Mouse (Mus musculus) CD4-positive naive resting alpha-beta T cell, adult 57 days (primary cell): Measurements from ENCODE around the gene Dnaaf3. TPM values are rescaled to one million over a fixed set of nuclear protein-coding genes. Genes with fewer than 3 reads are reported as not detected.

Experiments
- total RNA-seq: library from RNA; stranded (reverse); gene quantifications from one replicate; pipeline ENCODE4 v1.2.4, GENCODE M21; 2023

The Dnaaf3 gene
- total RNA-seq = not detected

DNA sequence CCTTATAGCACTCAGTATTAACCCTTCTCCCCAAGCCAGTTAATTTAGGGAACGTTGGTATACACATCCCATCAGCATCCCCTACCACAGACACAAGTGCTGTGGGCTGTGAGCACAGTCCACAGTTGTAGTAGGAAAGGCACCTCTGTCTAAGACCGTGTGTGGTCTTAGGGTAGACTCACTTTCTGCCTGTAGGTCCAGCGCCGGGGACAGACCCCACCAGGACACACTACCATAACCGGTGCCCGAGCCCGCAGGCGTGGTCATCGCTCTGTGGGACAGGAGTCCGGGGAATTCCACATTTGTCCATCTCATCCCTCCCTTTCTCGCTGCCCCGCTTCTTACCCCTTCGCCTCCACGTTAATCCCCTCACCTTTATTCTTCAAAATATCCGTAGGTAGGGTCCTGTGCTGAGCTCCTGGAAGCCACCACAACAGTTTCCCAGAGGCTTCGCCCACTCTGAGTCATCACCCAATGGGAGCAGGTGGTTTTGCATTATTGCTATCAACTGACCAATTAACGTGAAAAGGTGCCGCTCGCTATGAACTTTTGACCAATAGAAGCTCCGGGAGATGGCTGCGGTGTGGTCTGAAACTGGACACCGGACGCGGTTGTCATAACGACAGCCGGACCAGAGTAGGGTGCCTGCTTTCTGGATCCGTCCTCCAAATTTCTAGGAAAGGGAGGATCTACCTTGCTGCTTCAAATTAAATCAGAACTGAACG is at the start of gene Dnaaf3:
Gene Dnaaf3 (minus strand): TSS at position 449 of the 725 bp plus-strand sequence.

DNA sequence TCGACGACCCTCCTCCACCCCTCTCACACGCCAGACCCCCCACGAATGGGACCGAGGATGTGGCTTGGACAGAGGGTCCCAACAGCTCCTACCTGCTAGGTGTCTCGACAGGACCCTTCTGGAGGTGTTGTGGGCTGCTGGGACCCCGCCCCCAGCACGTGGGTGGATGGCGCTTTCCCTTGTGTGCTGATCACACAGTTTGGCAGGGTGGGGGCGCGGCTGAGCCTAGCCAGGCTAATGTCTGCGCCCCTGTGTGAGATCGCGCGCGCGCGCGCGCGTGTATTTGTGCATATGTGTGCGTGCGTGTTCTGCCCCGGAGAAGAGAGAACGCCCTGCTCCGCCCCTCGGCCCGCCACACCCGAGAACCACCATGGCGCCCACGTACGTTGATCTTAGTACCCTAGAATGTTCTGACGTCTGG is 15.0 kb upstream of the Dnaaf3 start, which contains the start of gene Syt5:
Gene Syt5 (minus strand): TSS at position 321 of the 421 bp plus-strand sequence.

DNA sequence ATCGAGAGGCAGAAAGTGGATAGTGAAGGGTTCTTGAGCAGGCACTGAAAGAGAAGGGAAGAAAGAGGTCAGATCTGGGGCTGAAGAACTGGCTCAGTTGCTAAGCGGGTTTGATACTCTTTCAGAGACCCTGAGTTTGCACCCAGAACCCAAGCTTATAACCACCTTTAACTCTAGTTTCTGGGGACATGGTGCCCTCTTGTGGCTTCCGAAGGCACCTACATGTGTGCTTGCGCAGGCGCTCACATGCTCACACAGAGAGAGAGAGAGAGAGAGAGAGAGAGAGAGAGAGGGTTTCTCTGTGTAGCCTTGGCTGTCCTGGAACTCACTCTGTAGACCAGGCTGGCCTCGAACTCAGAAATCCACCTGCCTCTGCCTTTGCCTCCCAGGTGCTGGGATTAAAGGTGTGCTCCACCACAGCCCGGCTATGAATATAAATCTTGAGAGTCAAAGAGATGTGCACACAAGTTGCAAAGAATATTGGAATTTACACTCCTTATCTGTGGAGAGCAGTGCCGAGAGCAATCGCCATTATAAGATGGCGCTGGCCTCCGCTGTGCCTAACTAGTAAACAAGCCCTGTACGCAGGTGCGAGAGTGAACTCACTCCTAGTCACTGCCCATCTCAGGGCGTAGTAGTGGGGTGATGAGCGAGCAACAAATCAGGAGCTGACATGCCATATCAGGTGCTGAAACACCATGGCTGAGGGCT is 7.9 kb downstream of the Dnaaf3 start, which contains the start of gene Tnni3:
Gene Tnni3 (minus strand): TSS at position 18 of the 711 bp plus-strand sequence.

DNA sequence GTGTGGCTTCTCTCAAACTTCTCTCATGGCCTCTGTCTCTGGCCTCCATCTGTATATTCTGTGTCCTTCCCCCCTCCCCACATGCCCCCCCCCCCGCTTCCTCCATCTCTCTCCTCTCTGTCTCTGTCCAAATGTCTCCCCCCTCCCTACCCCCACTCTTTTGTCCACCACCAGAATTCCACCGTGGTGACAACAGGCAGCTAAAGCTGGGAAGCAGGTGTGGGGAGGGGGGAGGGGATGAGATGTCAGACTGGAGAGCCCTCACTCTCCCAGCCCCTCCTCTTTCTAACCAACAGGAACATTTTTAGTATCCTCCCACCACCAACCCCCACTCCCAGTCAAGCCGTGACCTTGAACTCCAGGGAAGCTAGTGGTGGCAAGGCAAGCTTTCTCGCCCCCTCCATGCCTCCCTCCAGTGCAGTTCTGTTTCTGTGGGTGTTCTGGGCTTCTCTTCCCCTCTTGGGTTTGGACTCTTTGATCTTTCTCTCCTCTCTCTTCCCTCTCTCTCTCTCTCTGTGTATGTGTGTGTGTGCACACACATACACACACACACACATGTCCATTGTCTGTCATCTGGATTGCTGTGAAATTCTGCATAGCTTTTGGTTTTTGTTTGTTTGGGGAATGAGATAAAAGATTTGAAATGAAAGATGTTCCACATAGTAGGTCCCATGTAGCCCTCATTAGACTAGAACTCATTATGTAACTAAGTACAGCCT is 15.8 kb downstream of the Dnaaf3 start, which contains the start of gene Tnnt1:
Gene Tnnt1 (minus strand): TSS at position 51 of the 719 bp plus-strand sequence.

DNA sequence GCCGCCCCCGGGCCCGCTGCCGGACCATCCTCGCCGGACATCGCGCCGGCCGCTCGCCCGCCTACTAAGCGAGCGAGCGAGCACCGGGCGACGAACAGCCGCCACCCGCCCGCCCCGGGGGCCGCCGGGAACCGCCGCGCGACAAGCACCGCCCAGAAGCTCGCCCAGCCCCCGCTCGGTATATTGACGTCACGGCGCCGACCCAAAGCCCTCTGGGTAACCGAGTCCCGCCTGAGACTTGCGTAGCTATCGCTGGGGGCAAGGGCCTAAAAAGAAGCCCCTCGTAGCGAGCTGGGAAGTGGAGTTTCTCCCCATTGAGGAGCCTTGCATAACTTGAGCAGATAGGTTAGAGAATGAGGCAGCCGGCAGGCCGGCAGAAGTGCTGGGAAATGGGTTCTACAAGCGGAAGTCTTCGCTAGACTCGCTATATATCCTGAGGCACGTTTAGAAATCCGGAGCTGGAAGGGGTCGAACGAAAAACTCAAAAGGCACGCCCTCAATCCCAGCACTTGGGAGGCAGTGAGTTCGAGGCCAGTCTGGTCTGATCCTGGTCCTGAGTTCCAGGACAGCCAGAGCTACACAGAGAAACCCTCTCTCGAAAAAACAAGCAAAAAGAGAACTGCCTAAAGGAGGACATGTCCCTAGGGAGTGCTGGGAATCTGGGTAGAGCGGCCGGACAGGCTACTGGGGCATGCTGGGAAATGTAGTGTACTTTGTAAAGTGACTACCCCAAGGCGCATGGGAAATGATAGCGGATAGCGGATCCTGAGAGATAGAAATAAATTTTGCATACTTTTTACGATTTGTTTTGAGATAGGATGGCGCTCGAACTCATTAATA is 30.5 kb downstream of the Dnaaf3 start, which contains the start of gene Ppp1r12c:
Gene Ppp1r12c (minus strand): TSS at position 123 of the 840 bp plus-strand sequence.

Other genes with a start within 250 kb of the Dnaaf3 start
- 2.2 TPM for gene Ncr1, start 194.7 kb downstream of the Dnaaf3 start, total RNA-seq
- not detected for gene Gp6, start 134.7 kb downstream of the Dnaaf3 start, total RNA-seq
- gene Rdh13, start 86.8 kb downstream of the Dnaaf3 start, total RNA-seq = 10.8 TPM
- gene Eps8l1, start 71.8 kb downstream of the Dnaaf3 start, total RNA-seq = 18.9 TPM
- 279 TPM for gene Ppp1r12c, start 30.8 kb downstream of the Dnaaf3 start, total RNA-seq
- 5.2 TPM for gene Tnnt1, start 16.1 kb downstream of the Dnaaf3 start, total RNA-seq
- not detected for gene Tnni3, start 8.2 kb downstream of the Dnaaf3 start, total RNA-seq
- not detected for gene Syt5, start 15.1 kb upstream of the Dnaaf3 start, total RNA-seq
- gene Ptprh, start 71.6 kb upstream of the Dnaaf3 start, total RNA-seq = 0.33 TPM
- gene Tmem86b, start 99.0 kb upstream of the Dnaaf3 start, total RNA-seq = 59.6 TPM
- gene Ppp6r1, start 126.6 kb upstream of the Dnaaf3 start, total RNA-seq = 282 TPM
- 76.6 TPM for gene Hspbp1, start 152.6 kb upstream of the Dnaaf3 start, total RNA-seq
- gene Brsk1, start 158.2 kb upstream of the Dnaaf3 start, total RNA-seq = not detected
- not detected for gene Tmem150b, start 192.8 kb upstream of the Dnaaf3 start, total RNA-seq
- gene Kmt5c, start 207.7 kb upstream of the Dnaaf3 start, total RNA-seq = 70.4 TPM
- gene Cox6b2, start 220.6 kb upstream of the Dnaaf3 start, total RNA-seq = 4.6 TPM
- not detected for gene Fam71e2, start 238.8 kb upstream of the Dnaaf3 start, total RNA-seq